Mouse (Mus musculus): ENCODE measurements at regions not wholly inside any gene's neighbourhood (a gene's known extent, or its start where the extent isn't known, plus 50 kb on each side); places are given as distances from the start of the nearest gene placed in this dataset.

- no peak for ATAC-seq (replicated peaks; ENCODE audit: insufficient number of reproducible peaks, low FRiP score, low TSS enrichment)
- Histone ChIP-seq H3K27ac (ENCODE audit: low read depth, low read length) (no peak overlapping the region), H3K9me3 (replicated peaks; ENCODE audit: control insufficient read depth, low read length) (peaks cover 3% of the 10 kb centered on the region; the same call in 1 of the 2 replicates), H3K4me1 (ENCODE audit: control insufficient read depth, insufficient read depth, low read length) (peaks cover 4% of the 10 kb centered on the region; the same call in 1 of the 2 replicates), H3K4me2 (no peak overlapping the region), H3K36me3 (ENCODE audit: control insufficient read depth, insufficient read depth, low read length) (no peaks in the 10 kb centered on the region), H3K27me3 (ENCODE audit: control insufficient read depth, insufficient read depth, low read length) (no peaks in the 10 kb centered on the region), H3K9ac (ENCODE audit: low read depth, low read length) (no peak overlapping the region), H3K4me3 (ENCODE audit: low read depth, low read length) (no peak overlapping the region)
- 46% methylated on average over 2 of the region's 2 CpGs for WGBS (ENCODE audit: insufficient replicate concordance)
Observed at GRCm38 (mm10) chr9:63816540-63816939, 58.7 kb upstream of the Smad3 start.

GRCm38 (mm10) chr9:63809901-63810587, 52.2 kb upstream of the Smad3 start:
- Histone ChIP-seq H3K36me3 (ENCODE audit: control insufficient read depth, insufficient read depth, low read length) (no peaks in the 10 kb centered on the region), H3K9me3 (replicated peaks; ENCODE audit: control insufficient read depth, low read length) (no peaks in the 10 kb centered on the region), H3K27ac (ENCODE audit: low read depth, low read length) (no peak overlapping the region), H3K27me3 (ENCODE audit: control insufficient read depth, insufficient read depth, low read length) (no peaks in the 10 kb centered on the region), H3K4me2 (no peak overlapping the region), H3K4me3 (ENCODE audit: low read depth, low read length) (no peak overlapping the region), H3K4me1 (ENCODE audit: control insufficient read depth, insufficient read depth, low read length) (peaks cover 7% of the 10 kb centered on the region; the same call in 1 of the 2 replicates), H3K9ac (ENCODE audit: low read depth, low read length) (no peak overlapping the region)
- no peak for ATAC-seq (replicated peaks; ENCODE audit: insufficient number of reproducible peaks, low FRiP score, low TSS enrichment)
- 59% methylated on average over 3 of the region's 3 CpGs for WGBS (ENCODE audit: insufficient replicate concordance)
